Mouse (Mus musculus) frontal cortex, postnatal 36 days (tissue): Measurements from ENCODE around the gene Wnt5b.
"Not testable (repeated sequence)": the region's sequence is repeated elsewhere in the genome, so short reads cannot be mapped to it uniquely, and the experiment has no call there.

Experiments used
- DNase-seq, 2 experiments: peaks; one replicate each; pipeline ENCODE4 v3.0.0; 2022; ENCODE audit warnings: low spot score in 2 of 2

Gene Wnt5b

DNA sequence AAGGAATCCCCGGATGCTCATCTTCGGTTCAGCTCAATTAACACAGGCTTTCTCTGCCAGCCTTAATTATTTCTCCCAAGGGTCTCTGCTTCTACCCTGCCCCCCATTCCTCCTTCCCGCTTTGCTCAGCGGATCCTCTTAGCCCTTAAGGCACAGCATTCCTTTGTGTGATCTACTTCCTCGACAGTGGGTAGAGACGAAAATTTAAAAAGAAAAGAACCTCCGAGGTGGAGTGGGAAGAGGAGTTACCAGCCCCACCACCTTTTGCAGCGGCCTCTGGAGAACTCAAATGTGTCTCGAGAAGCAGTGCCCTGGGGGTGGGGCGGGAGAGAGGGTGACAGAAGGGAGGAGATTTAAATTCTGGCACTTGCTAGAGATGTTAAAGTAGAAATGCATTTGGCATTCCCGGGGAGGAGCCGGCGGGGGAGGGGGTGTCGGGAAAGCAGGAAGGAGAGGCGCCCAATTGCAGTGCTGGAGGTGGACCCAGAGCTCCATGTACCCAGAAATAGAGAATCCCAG, 92.1 kb downstream of the Wnt5b start:
- peak; percentile 87 to 88 for DNase-seq

DNA sequence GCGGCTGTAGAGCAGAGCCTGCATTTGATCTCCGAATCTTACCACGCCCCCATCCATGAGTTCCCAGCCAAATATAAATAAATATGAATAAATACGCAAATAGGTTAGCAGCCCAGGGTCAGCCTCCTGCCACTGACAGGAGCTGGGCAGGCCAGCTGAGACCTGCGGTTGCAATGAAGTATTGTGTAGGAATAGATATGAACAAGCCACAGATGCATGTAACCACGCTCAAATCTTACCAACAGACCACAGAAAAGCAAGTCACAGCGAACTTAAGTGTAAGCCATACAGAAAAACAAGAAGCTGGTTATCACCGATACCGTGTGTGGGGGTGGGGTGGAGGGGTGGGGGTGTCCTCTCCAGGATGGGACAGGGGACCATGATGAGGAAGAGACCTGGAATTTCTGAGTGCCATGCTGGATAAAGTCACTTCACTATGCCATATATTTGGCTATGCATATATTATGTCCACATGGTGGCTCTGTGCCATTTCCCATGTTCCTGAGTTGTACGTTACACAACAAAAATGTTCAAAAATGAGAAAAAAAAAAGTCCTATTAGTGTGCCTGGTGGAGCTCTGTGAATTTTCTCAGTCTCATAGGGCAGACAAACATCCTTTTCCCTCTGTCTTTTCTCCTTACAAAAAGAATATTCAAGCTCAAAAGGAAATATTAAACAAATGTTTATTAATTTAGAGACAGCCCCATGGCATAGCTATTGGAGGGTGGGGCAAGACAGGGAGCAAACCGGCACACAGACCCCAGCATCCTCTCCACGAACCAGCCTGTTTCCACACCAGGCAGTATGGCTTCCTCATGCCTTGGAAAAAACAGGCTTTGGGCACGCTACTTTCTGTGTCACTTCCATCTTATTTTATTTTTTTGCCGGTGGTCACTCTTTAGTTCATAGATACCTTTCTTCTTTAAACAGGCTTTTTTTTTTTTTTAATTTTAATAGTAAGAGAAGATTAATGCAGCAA, 92.9 kb downstream of the Wnt5b start:
- no peak for DNase-seq

DNA sequence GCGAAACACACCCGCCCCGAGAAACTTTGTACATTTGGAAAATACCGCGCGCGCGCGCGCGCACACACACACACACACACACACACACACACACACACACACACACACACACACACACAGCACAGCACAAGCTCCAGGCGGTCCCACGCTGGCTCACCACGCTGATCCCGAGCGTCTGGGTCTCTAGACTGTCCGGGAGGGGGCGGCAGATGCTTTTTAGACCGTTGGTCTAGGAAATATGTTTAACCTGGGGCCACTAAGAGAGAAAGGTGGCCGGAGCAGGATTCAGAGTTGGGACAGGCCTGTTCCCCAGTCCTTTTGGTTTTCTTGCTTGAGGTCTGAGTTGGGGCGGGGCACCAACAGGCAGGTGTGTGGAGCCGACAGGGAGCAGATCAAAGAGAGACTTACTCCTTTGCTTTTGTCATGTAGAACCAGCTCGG, 95.1 kb downstream of the Wnt5b start:
- no peak for DNase-seq

DNA sequence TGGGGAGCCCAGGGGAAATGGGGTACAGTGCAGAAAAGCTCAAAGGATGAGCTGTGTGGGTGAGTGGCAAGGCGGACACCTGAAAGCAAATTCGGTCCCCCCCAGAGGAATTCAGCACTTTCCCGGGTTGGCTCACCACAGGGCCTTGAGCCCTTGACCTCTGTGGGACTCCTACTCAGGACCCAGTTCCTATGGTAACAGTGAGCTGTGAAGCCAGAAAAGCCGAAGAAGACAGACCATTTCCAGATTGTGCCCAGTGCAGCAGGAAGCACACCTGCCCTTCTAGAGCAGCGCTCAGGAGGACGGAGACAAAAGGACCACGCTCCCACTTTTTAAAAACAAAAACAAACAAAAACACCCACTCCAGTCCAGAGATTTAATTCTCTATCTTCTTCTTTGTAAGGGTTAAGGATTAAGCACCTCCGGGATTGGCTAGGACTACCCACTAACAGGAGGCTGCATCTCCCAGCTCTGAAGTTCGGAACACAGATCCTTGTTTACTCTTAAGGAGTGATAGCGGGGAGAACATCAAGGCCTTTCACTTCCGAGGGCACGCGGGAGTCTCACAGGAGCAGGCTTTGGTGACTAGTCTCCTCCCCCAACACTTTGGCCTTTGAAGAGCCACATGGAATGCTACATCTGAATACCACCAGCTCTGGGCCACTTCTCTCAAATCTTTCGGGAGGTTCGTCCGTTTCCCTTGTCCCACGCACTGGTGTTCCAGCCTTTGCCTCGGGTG, 95.7 kb downstream of the Wnt5b start:
- no peak for DNase-seq

DNA sequence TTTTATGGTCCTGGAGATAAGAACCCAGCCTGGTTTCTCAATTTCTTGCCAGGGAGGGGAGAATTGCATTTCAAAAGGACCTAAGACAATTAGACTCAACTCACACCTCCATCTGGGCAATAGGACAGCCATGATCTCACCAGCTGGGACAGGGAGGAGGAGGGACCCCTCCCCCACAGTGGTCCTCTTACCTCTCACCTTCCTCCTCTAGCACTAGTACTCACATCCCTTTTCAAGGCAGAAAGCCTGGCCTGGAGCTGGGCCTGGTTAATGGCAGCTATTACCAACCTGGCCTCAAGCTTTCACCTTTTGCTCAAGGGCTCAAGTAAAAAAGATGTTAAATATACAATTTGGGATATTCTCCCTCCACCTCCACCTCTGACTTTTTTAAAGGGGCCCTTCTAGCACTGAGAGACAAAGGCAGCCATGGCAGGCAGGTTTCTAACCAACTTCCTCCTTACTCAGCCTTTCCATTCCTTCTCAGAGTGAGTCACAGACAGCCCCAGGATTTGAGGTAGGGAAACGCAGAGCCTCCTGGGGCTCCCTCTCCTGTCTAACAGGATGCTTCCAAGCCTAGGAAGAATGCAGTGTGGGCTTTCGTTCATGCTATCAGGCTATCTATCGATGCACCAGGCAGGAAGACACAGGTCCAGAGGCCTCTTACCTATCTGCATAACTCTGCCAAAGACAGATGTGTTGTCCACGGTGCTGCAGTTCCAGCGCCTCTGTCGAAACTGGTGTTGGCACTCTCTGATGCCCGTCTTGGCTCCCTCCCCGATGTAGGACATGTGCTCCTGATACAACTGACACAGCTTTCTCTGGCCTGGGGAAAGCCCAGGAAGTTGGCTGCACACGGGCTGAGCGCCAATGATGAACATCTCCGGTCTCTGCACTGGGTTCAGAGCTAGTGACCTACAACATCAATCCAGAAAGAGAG, 98.2 kb downstream of the Wnt5b start:
- no peak for DNase-seq

DNA sequence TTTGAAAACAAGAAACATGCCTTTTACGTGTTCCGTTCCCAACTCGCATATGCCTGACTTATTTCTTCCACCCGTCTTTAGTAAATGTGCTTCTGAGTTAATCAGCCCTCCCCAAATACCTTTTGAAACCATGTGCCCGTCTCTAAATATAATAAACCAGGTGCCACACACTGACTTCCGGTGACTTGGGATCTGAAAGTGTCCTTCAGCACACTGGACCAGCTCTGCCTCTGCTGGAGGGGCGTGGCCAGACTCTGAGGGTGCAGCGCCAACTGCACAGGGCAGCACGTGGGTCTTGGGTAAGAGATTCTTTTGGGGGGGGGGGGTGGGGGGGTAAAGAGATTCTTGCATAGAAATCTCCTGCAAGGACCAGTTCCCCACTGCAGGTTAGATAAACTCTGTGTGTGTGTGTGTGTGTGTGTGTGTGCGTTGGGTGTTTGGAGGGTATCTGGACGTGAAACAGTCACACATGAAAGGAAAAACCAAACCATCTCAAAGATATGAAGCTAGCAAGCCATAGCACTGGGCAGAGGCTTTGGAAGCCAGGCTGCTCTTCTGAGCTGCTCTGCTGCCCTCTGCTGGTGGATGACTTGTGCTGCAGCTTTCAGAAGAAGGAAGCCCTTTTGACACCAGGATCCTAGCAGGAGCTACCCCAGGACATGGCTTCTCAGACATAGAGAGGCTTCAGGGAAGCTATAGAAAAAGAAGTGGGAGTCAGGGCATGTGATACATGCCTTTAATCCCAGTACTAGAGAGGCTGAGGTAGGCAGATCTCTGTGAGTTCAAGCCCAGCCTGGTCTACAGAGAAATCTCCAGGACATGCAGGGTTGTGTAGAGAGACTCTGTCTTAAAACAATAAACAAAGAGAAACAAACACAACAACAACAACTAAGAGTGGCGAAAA, 100.2 kb downstream of the Wnt5b start:
- peak; percentile 74 to 75 for DNase-seq

DNA sequence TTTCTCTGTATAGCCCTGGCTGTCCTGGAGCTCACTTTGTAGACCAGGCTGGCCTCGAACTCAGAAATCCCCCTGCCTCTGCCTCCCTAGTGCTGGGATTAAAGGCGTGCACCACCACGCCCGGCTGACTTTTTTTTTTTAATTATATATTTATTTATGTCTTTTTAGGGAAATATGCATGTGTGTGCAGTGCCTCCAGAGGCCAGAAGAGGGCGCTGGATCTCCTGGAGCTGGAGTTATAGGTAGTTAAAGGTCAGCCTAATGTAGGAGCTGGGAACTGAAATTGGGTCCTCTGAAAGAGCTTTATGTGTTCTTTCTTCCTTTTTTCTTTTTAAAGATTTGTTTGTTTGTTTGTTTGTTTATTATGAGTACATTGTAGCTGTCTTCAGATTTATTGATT, 101.4 kb downstream of the Wnt5b start:
- not testable (repeated sequence) for DNase-seq

DNA sequence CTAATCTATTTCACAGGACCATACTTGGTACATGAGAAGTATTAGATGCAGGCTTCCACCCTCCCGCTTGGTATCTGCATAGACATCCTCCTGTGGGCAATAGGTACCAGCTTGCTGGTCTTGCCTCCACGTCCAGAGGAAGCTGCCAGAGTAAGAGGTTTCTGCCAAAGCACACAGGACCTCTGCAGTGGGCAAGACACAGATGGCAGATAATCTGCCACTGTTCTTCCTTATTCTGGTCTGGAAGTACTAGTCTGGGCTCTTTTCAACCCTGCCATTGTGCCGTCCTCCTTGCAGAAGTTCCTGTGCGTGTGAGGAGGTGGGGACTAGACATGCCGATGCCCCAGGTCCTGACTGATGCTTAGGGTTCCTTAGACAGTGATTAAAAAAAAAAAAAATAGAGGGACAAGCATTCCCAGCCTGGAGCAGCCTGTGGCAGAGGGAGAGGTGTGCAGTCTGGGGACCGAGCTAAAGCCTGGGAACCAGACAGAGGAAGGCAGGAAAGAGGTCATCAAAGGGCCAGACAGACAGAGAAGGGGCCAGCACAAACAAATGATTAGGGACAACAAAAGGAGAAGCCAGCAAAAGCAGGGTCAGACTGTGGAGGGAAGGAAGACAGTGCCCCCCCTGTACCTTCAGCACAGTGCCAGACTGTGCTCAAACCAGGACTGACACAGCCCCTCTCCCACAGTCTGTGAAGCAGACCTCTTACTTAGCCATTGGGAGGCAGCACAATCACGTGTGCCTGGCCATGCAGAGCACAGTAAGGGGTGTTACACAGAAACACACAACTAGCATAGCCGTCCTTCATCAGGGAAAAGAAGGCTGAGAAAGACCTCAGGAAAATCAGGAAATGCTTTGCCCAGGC, 106.0 kb downstream of the Wnt5b start:
- DNase-seq = no peak

DNA sequence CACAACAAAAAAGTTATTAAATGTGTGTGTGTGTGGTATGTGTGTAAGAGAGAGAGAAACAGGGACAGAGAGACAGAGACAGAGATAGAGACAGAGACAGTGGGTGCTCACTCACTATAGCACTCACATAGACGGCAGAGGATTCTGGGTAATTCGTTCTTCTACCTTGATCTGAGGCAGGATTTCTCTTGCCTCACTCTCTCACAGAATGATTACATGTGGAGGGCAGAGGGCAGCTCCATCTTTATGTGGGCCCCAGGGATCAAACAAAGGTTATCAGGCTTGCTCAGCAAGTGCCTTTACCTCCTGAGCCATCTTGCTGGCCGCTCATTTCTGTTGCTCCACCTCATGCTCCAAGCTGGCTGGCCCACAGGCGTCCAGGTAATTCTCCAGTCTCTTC, 109.8 kb downstream of the Wnt5b start:
- no peak for DNase-seq

DNA sequence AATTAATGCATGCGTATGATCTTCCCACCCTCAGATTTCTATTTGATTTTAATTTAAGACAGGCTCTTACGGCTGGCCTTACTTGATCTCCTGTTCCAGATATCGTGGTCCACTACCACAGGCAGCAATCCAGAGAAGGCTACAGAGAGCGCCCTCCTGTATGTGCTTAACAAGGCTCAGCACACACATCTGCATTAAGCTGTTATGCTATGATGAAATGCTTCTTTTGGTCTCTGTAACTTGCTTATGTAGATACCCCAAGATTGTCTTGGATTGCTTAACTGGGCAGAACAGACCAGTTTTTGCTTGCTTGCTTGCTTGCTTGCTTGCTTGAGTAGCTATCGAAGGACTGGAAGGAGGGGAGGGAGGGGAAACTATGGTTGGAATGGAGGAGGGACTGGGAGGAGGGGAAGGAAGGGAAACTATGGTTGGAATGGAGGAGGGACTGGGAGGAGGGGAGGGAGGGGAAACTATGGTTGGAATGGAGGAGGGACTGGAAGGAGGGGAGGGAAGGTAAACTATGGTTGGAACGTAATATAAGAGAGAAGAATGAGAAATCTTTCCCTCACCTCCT, 112.3 kb downstream of the Wnt5b start:
- no peak for DNase-seq

DNA sequence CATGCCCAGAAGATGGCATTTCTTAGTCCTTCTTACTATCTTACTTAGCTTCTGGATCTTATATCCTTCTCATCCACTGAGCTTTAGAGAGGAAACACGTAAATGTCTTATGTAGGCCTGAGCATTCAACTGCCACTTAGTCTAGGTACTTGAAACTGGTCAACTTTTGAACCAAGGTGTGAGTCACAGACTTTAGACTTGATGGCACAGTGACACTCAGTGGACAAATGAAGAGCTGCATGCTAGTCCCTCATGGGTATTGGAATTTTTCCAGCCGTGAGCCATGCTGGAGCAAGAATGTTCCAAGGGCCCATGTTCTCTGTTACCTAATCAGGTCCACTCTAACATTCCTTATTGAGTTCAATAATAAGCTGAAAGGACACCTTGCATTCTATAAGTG, 113.6 kb downstream of the Wnt5b start:
- DNase-seq = peak; percentile 54 to 74

DNA sequence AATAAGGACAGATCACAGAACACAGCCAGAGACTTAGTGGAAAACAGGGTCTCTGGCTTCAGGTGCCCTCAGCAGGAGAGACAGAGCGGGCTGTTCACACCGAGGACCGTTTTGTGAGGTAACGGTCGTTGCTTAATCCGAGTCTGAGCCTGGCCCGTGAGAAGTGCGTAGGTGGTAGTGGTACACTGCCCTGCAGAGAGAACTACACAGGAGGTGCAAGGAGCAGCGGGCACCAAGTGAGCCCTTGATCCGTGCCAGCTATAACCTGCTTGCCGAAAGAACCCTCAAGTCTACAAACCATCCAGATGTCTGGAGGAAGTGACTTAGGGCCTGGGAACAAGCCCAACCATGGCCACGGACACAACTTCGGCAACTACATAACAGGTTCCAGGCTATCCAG, 114.8 kb downstream of the Wnt5b start:
- DNase-seq = no peak

DNA sequence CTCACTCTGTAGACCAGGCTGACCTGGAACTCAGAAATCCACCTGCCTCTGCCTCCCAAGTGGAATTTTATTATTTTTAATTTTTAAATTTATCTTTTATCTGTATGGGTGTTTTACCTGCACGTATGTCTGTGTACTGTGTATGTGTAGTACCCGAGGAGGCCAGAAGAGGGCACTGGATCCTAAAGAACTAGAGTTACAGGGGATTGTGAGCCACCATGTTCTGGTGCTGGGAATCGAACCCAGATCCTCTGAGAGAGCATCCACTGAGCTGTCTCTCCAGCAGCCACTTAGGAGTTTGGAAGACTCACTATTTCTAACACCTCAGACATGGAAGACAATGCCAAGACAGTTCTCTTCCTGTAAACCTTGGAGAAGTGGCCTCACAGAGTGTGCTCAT, 115.5 kb downstream of the Wnt5b start:
- DNase-seq = no peak

DNA sequence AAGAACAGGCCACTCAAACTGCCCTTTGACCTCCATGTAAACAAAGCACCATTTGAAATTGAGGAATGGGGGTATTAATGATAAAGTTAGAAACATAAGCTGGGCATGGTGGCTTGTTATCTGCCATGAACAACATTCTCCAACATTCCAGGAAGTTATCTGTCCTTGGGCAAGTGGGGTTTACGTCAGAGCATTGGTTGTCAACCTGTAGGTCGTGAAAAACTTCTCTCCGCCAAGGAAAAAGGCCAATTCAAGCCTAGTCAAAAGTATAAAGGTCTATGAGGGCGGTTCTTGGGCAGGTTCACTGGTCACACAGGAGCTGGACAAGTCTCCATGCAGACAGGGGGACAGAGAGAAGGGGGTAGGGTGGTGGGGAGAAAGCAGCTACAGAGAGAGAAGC, 123.1 kb downstream of the Wnt5b start:
- no peak for DNase-seq

DNA sequence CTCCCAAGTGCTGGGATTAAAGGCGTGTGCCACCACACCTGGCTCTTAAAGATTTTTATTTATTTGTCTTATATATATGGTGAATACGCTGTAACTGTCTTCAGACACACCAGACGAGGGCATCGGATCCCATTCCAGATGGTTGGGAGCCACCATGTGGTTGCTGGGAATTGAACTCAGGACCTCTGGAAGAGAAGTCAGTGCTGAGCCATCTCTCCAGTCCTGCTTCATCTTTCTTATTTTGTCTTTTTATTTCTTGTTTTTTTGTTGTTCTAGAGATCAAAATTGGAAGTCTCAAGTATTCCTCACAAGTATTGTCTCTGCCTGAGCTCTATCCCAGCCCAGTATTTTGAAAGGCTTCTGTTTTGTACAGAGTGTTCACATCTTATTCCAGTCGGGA, 123.8 kb downstream of the Wnt5b start:
- no peak for DNase-seq

DNA sequence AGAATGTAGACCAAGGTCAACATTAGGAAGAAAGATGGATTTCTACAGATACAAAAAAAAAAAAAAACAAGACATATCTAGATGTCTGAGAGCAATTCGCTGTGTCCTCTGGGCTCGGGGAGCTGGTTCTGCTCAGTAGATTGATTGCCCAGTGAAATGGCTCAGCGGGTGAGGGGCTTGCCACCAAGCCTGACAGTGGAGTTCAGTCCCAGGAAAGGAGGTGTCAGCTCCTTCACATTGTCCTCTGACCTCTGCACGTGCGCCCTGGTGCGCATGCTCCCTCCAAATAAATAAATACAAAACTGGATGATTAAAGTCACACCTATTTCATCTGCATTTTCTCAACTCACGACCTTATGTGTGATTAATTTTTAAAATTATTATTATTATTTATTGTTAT, 124.7 kb downstream of the Wnt5b start:
- no peak for DNase-seq

DNA sequence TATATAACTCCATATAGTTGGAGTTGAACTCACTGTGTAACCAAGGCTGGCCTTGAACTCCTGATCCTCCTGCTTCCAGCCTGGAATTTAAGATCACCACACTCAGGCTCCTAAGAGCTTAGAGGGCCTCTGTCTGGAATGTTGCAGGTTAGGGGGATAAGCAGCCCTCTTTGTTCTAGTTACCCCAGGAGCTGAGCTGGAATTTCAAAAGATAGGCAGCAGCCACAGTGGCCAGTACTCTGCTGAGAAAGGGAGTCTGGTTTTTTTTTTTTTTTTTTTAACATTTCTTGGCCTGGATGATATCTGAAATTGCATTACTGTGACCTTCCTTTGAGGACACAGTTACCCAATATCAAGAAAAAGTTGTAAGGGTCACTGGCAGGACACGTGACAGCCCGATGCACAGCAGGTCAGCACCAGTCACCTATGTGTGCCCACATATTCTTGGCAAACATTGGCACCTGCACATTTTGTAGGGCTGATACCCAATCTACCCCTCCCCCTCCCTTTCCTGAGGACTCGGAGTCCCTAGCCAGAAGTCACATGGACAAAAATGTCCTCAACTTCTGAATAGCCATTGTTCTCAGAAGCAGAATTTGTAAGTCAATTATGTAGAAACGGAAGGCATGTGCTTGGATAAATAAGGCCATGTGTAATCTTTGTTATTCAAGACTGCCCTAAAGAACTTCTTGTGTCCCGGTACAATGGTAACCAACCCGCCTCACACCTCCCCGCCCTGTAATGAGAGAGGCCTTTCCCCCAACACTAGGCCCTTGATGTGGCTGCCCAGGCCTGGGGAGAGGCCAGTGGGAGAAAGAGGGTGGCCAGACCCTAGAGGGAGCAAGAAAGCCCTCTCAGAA, 125.5 kb downstream of the Wnt5b start:
- DNase-seq = peak; percentile 30 to 37

DNA sequence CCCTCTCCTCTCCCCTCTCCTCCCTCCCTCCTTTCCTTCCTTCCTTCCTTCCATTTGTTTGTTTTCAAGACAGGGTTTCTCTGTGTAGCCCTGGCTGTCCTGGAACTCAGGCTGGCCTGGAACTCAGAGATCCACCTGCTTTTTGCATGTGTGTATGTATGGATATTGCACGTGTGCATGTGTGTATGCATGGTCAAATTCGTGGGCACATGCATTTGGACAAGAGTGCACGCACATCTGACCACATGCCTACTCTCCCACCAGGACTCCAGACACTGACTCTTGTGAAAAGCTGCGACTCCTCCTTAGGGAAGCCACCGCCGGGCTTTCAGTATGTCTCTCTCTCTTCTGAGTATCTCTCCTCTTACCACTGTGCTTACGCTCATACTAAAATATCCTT, 126.3 kb downstream of the Wnt5b start:
- DNase-seq = no peak
